Mouse (Mus musculus) limb, embryonic 14.5 days (tissue): ENCODE results near the gene 1700001C19Rik. TPM values are rescaled to one million over a fixed set of nuclear protein-coding genes. Genes with fewer than 3 reads are reported as not detected.
"Not testable (repeated sequence)": the region's sequence is repeated elsewhere in the genome, so short reads cannot be mapped to it uniquely, and the experiment has no call there.

Source experiments
- ATAC-seq: fragments of 200-750 bp; cut with Nextera tagmentation; 2 replicates; pipeline ENCODE4 v1.8.0; 2017; ENCODE audit warnings: low read depth, moderate number of reproducible peaks, moderate TSS enrichment; ENCODE audit not compliant: low FRiP score
- DNase-seq: peaks from one replicate; pipeline ENCODE4 v3.0.0-alpha.2; 2015; ENCODE audit warnings: low spot score
- H3K27ac ChIP-seq: fragments of 300-500 bp; sonication (generic); replicated peaks from 2 replicates; pipeline ENCODE4 v1.5.1; 2014; ENCODE audit warnings: low read depth, mild to moderate bottlenecking, low read length, moderate library complexity, mixed read lengths
- H3K27me3 ChIP-seq: fragments of 300-500 bp; sonication (generic); 2 replicates; pipeline ENCODE4 v1.6.1; 2014; ENCODE audit warnings: low read length, mixed read lengths; ENCODE audit not compliant: control insufficient read depth, insufficient read depth
- H3K36me3 ChIP-seq: fragments of 300-500 bp; sonication (generic); 2 replicates; pipeline ENCODE4 v1.6.1; 2014; ENCODE audit warnings: mild to moderate bottlenecking, low read length, moderate library complexity, mixed read lengths; ENCODE audit not compliant: control insufficient read depth, insufficient read depth
- H3K4me1 ChIP-seq: fragments of 300-500 bp; sonication (generic); 2 replicates; pipeline ENCODE4 v1.6.1; 2014; ENCODE audit warnings: antibody characterized with exemption, low read length, mixed read lengths; ENCODE audit not compliant: control insufficient read depth, insufficient read depth
- H3K4me2 ChIP-seq: fragments of 300-500 bp; sonication (generic); replicated peaks from 2 replicates; pipeline ENCODE4 v1.6.1; 2014; ENCODE audit warnings: low read depth, mild to moderate bottlenecking, low read length, moderate library complexity; ENCODE audit not compliant: severe bottlenecking
- H3K4me3 ChIP-seq: fragments of 300-500 bp; sonication (generic); replicated peaks from 2 replicates; pipeline ENCODE4 v1.5.1; 2014; ENCODE audit warnings: low read length
- H3K9ac ChIP-seq: fragments of 300-500 bp; sonication (generic); 2 replicates; pipeline ENCODE4 v1.6.1; 2014; ENCODE audit warnings: mild to moderate bottlenecking, low read depth, low read length, moderate library complexity; ENCODE audit not compliant: severe bottlenecking
- H3K9me3 ChIP-seq: fragments of 300-500 bp; sonication (generic); 2 replicates; pipeline ENCODE4 v1.6.1; 2016; ENCODE audit warnings: low read length; ENCODE audit not compliant: control insufficient read depth
- POLR2A ChIP-seq: fragments of 200-500 bp; IDR thresholded peaks from 2 replicates; pipeline ENCODE4 v1.8.0; 2012; ENCODE audit warnings: inconsistent platforms, mild to moderate bottlenecking, moderate library complexity, borderline replicate concordance; ENCODE audit not compliant: insufficient read depth, insufficient read length; ENCODE audit errors: extremely low read depth
- WGBS: fragments of 180-500 bp; shearing (Covaris S2); extraction: QIAGEN DNeasy Blood & Tissue Kit; methylation state at CpG from one replicate; pipeline ENCODE4 v1.1.7; 2014; 5-methylcytosine and 5-hydroxymethylcytosine counted together
- polyA plus RNA-seq, 2 experiments: library from polyadenylated mRNA; depleted of rRNA in 1 of 2; stranded (reverse) in 1 of 2; unstranded in 1 of 2; fragments of >200 nt; fragmentation: Nextera tagmentation in 1 of 2; extraction: Ambion mirVana in 1 of 2; gene quantifications; 2 replicates each; pipeline versions ENCODE4 v1.2.1 to v1.2.3; 2012 to 2014

1700001C19Rik gene
- polyA plus RNA-seq, 2 experiments: 0.25 to 0.50 TPM

GRCm38 (mm10) chr17:47436156-47436906 lies 845 bp downstream of the 1700001C19Rik start, which contains the start of gene AI661453:
Gene AI661453 (plus strand): TSS chr17:47436615.
- 2% methylated on average over 39 of the region's 45 CpGs for WGBS
- Histone ChIP-seq H3K27me3 (peaks cover 45% of the 10 kb centered on the region), H3K4me3 (peak within 1 kb of the TSS; percentile 41), H3K9ac (peak within 1 kb of the TSS; percentile 36), H3K4me2 (peak within 1 kb of the TSS; percentile 68), H3K27ac (no peak within 1 kb of the TSS), H3K4me1 (no peaks in the 10 kb centered on the region; the same call in none of the 2 replicates), H3K36me3 (no peaks in the 10 kb centered on the region), H3K9me3 (no peaks in the 10 kb centered on the region)
- ATAC-seq (peak; percentile 51; the same call in 1 of the 2 replicates), DNase-seq (no peak)
- no peak for TF ChIP-seq POLR2A

GRCm38 (mm10) chr17:47430815-47431214 lies 6.4 kb downstream of the 1700001C19Rik start:
- no peak overlapping the region for H3K27ac ChIP-seq
- TF ChIP-seq POLR2A: no peak
- DNase-seq (no peak), ATAC-seq (no peak)
- H3K9me3 ChIP-seq: no peaks in the 10 kb centered on the region
- no peaks in the 10 kb centered on the region for H3K36me3 ChIP-seq
- no peak overlapping the region for H3K4me3 ChIP-seq
- H3K27me3 ChIP-seq: peaks cover 8% of the 10 kb centered on the region; the same call in 1 of the 2 replicates
- H3K4me1 ChIP-seq: no peaks in the 10 kb centered on the region
- 75% methylated on average over 5 of the region's 5 CpGs for WGBS
- H3K4me2 ChIP-seq: no peak overlapping the region
- no peak overlapping the region for H3K9ac ChIP-seq

- ATAC-seq: peak; percentile 70
- WGBS: 21% methylated on average over 8 of the region's 8 CpGs
- peak overlapping the region; percentile 29; the same call in 1 of the 2 replicates for H3K4me2 ChIP-seq
Measured at GRCm38 (mm10) chr17:47428831-47429304, 8.3 kb downstream of the 1700001C19Rik start.

GRCm38 (mm10) chr17:47427316-47427715 lies 9.9 kb downstream of the 1700001C19Rik start:
- ATAC-seq (no peak), DNase-seq (no peak)
- no peak overlapping the region for H3K4me3 ChIP-seq
- no peak overlapping the region for H3K27ac ChIP-seq
- H3K4me1 ChIP-seq: no peaks in the 10 kb centered on the region
- H3K4me2 ChIP-seq: no peak overlapping the region
- no peaks in the 10 kb centered on the region for H3K27me3 ChIP-seq
- H3K9me3 ChIP-seq: no peaks in the 10 kb centered on the region
- H3K9ac ChIP-seq: no peak overlapping the region
- no peak for TF ChIP-seq POLR2A
- 66% methylated on average over 6 of the region's 6 CpGs for WGBS
- H3K36me3 ChIP-seq: no peaks in the 10 kb centered on the region

More at GRCm38 (mm10) chr17:47428831-47429304, 8.3 kb downstream of the 1700001C19Rik start:
- H3K9ac ChIP-seq: no peak overlapping the region
- peak; percentile 44 for DNase-seq
- TF ChIP-seq POLR2A: no peak
- H3K27me3 ChIP-seq: no peaks in the 10 kb centered on the region
- no peaks in the 10 kb centered on the region for H3K9me3 ChIP-seq
- H3K27ac ChIP-seq: no peak overlapping the region
- no peaks in the 10 kb centered on the region for H3K36me3 ChIP-seq
- no peak overlapping the region for H3K4me3 ChIP-seq
- no peaks in the 10 kb centered on the region for H3K4me1 ChIP-seq

GRCm38 (mm10) chr17:47424186-47424585 lies 13.0 kb downstream of the 1700001C19Rik start:
- no peak for TF ChIP-seq POLR2A
- no peak overlapping the region for H3K4me3 ChIP-seq
- no peak overlapping the region for H3K4me2 ChIP-seq
- H3K27me3 ChIP-seq: no peaks in the 10 kb centered on the region
- no peak overlapping the region for H3K27ac ChIP-seq
- no peak overlapping the region for H3K9ac ChIP-seq
- DNase-seq (no peak), ATAC-seq (no peak)
- no peaks in the 10 kb centered on the region for H3K9me3 ChIP-seq
- 81% methylated on average over 6 of the region's 6 CpGs for WGBS
- H3K4me1 ChIP-seq: no peaks in the 10 kb centered on the region
- H3K36me3 ChIP-seq: no peaks in the 10 kb centered on the region

GRCm38 (mm10) chr17:47422616-47423015 lies 14.6 kb downstream of the 1700001C19Rik start:
- H3K4me2 ChIP-seq, ATAC-seq, H3K36me3 ChIP-seq, DNase-seq, H3K4me1 ChIP-seq, H3K9me3 ChIP-seq, H3K27ac ChIP-seq, H3K9ac ChIP-seq, H3K27me3 ChIP-seq, H3K4me3 ChIP-seq: not testable (repeated sequence)
- 94% methylated on average over 1 of the region's 1 CpGs for WGBS
